Mouse (Mus musculus) hindbrain, embryonic 10.5 days (tissue): ENCODE data around the gene C1qtnf2. TPM values are rescaled to one million over a fixed set of nuclear protein-coding genes. Genes with fewer than 3 reads are reported as not detected.
A peak's percentile ranks its signal among the peaks of the same experiment; 100 is the strongest.

Experiments
- DNase-seq: peaks from one replicate; pipeline ENCODE4 v3.0.0-alpha.2; 2017; ENCODE audit warnings: low spot score
- H3K27ac ChIP-seq: fragments of 300-500 bp; sonication (generic); 2 replicates; pipeline ENCODE4 v1.5.1; 2016; ENCODE audit warnings: mild to moderate bottlenecking, moderate library complexity
- H3K27me3 ChIP-seq: fragments of 300-500 bp; sonication (generic); 2 replicates; pipeline ENCODE4 v1.6.1; 2016; ENCODE audit warnings: mild to moderate bottlenecking; ENCODE audit not compliant: poor library complexity, insufficient read depth, severe bottlenecking
- H3K36me3 ChIP-seq: fragments of 300-500 bp; sonication (generic); 2 replicates; pipeline ENCODE4 v1.6.1; 2016; ENCODE audit warnings: mild to moderate bottlenecking, moderate library complexity
- H3K4me1 ChIP-seq: fragments of 300-500 bp; sonication (generic); replicated peaks from 2 replicates; pipeline ENCODE4 v1.6.1; 2016; ENCODE audit warnings: mild to moderate bottlenecking
- H3K4me3 ChIP-seq: fragments of 300-500 bp; sonication (generic); 2 replicates; pipeline ENCODE4 v1.5.1; 2016; ENCODE audit warnings: mild to moderate bottlenecking, moderate library complexity
- H3K9me3 ChIP-seq: fragments of 300-500 bp; sonication (generic); 2 replicates; pipeline ENCODE4 v1.6.1; 2016; ENCODE audit warnings: mild to moderate bottlenecking, moderate library complexity
- WGBS: fragments of 180-500 bp; shearing (Covaris S2); methylation state at CpG from one replicate; pipeline ENCODE4 v1.1.7; 2016; 5-methylcytosine and 5-hydroxymethylcytosine counted together
- polyA plus RNA-seq: library from polyadenylated mRNA; unstranded; fragments of >200 nt; fragmentation: Nextera tagmentation; extraction: Ambion mirVana; gene quantifications from 2 replicates; pipeline ENCODE4 v1.2.1, GENCODE M21; 2016

The C1qtnf2 gene
- polyA plus RNA-seq: 1.1 and 1.3 TPM in 2 replicates

GRCm38 (mm10) chr11:43474225-43474774, at the start of gene C1qtnf2:
TSS of gene C1qtnf2 (plus strand) at chr11:43474276.
- Histone ChIP-seq H3K9me3 (no peaks in the 10 kb centered on the region), H3K36me3 (no peaks in the 10 kb centered on the region), H3K27me3 (peaks cover 19% of the 10 kb centered on the region), H3K4me1 (peaks cover 18% of the 10 kb centered on the region), H3K27ac (peak within 1 kb of the TSS; percentile 74), H3K4me3 (peak within 1 kb of the TSS; percentile 49)
- DNase-seq: peak; percentile 53
- WGBS: 4% methylated on average over 24 of the region's 24 CpGs

- Histone ChIP-seq H3K36me3 (peaks cover 36% of the 10 kb centered on the region), H3K27me3 (no peaks in the 10 kb centered on the region), H3K4me1 (peaks cover 10% of the 10 kb centered on the region), H3K9me3 (no peaks in the 10 kb centered on the region), H3K4me3 (no peak overlapping the region), H3K27ac (no peak overlapping the region)
- 70% methylated on average over 5 of the region's 5 CpGs for WGBS
- no peak for DNase-seq
Observed at GRCm38 (mm10) chr11:43424386-43424785, 49.7 kb upstream of the C1qtnf2 start.

GRCm38 (mm10) chr11:43425166-43425709, 48.8 kb upstream of the C1qtnf2 start:
- 92% methylated on average over 9 of the region's 9 CpGs for WGBS
- Histone ChIP-seq H3K27ac (0 out of 2 replicates have a peak overlapping the region, but pooled peaks have one; percentile 87), H3K9me3 (no peaks in the 10 kb centered on the region), H3K36me3 (peaks cover 33% of the 10 kb centered on the region), H3K27me3 (no peaks in the 10 kb centered on the region), H3K4me1 (peaks cover 10% of the 10 kb centered on the region), H3K4me3 (peak overlapping the region; percentile 63)
- no peak for DNase-seq

- Histone ChIP-seq H3K9me3 (no peaks in the 10 kb centered on the region), H3K27me3 (no peaks in the 10 kb centered on the region), H3K27ac (peak within 1 kb of the TSS; percentile 87), H3K36me3 (peaks cover 26% of the 10 kb centered on the region), H3K4me3 (peak within 1 kb of the TSS; percentile 63), H3K4me1 (peaks cover 10% of the 10 kb centered on the region)
- DNase-seq: peak; percentile 83
- 3% methylated on average over 27 of the region's 27 CpGs for WGBS
Observed at GRCm38 (mm10) chr11:43425824-43426413, 48.2 kb upstream of the C1qtnf2 start, which contains the start of gene Pttg1. TSS of gene Pttg1 (minus strand) at chr11:43426251.

GRCm38 (mm10) chr11:43426414-43426884, 47.6 kb upstream of the C1qtnf2 start:
- Histone ChIP-seq H3K4me3 (peak overlapping the region; percentile 63), H3K4me1 (peaks cover 10% of the 10 kb centered on the region), H3K36me3 (peaks cover 23% of the 10 kb centered on the region), H3K27ac (peak overlapping the region; percentile 87), H3K27me3 (no peaks in the 10 kb centered on the region), H3K9me3 (no peaks in the 10 kb centered on the region)
- 19% methylated on average over 7 of the region's 7 CpGs for WGBS
- peak; percentile 26 for DNase-seq

- H3K36me3 ChIP-seq: peaks cover 13% of the 10 kb centered on the region
- peak within 1 kb of the TSS; percentile 85 for H3K27ac ChIP-seq
- no peaks in the 10 kb centered on the region for H3K9me3 ChIP-seq
- peak within 1 kb of the TSS; percentile 75 for H3K4me3 ChIP-seq
- WGBS: 9% methylated on average over 38 of the region's 38 CpGs
- no peaks in the 10 kb centered on the region for H3K27me3 ChIP-seq
- peak; percentile 84 for DNase-seq
- H3K4me1 ChIP-seq: peaks cover 11% of the 10 kb centered on the region
Observed at GRCm38 (mm10) chr11:43433254-43434023, 40.6 kb upstream of the C1qtnf2 start, which contains the start of gene Slu7. TSS of gene Slu7 (plus strand) at chr11:43433744.

- H3K27ac ChIP-seq: peak overlapping the region; percentile 85
Observed at GRCm38 (mm10) chr11:43434024-43434407, 40.1 kb upstream of the C1qtnf2 start.

GRCm38 (mm10) chr11:43441121-43441520, 33.0 kb upstream of the C1qtnf2 start:
- WGBS: 96% methylated on average over 10 of the region's 10 CpGs
- Histone ChIP-seq H3K27me3 (no peaks in the 10 kb centered on the region), H3K9me3 (no peaks in the 10 kb centered on the region), H3K4me1 (no peaks in the 10 kb centered on the region), H3K36me3 (peaks cover 89% of the 10 kb centered on the region), H3K27ac (no peak overlapping the region), H3K4me3 (no peak overlapping the region)
- no peak for DNase-seq

More at GRCm38 (mm10) chr11:43434024-43434407, 40.1 kb upstream of the C1qtnf2 start:
- Histone ChIP-seq H3K27me3 (no peaks in the 10 kb centered on the region), H3K4me3 (peak overlapping the region; percentile 75), H3K36me3 (peaks cover 19% of the 10 kb centered on the region), H3K4me1 (peaks cover 11% of the 10 kb centered on the region), H3K9me3 (no peaks in the 10 kb centered on the region)
- DNase-seq: no peak
- WGBS: 6% methylated on average over 9 of the region's 9 CpGs

GRCm38 (mm10) chr11:43443183-43443582, 30.9 kb upstream of the C1qtnf2 start:
- DNase-seq: no peak
- no peaks in the 10 kb centered on the region for H3K9me3 ChIP-seq
- H3K36me3 ChIP-seq: peaks cover 96% of the 10 kb centered on the region
- no peaks in the 10 kb centered on the region for H3K4me1 ChIP-seq
- WGBS: 95% methylated on average over 13 of the region's 13 CpGs
- H3K27ac ChIP-seq: no peak overlapping the region
- no peaks in the 10 kb centered on the region for H3K27me3 ChIP-seq
- H3K4me3 ChIP-seq: no peak overlapping the region

GRCm38 (mm10) chr11:43449916-43450315, 24.2 kb upstream of the C1qtnf2 start:
- Histone ChIP-seq H3K27ac (no peak overlapping the region), H3K4me1 (no peaks in the 10 kb centered on the region), H3K9me3 (no peaks in the 10 kb centered on the region; the same call in 1 of the 2 replicates), H3K27me3 (no peaks in the 10 kb centered on the region), H3K36me3 (peaks cover 29% of the 10 kb centered on the region), H3K4me3 (no peak overlapping the region)
- 95% methylated on average over 2 of the region's 2 CpGs for WGBS
- no peak for DNase-seq

- 73% methylated on average over 4 of the region's 4 CpGs for WGBS
- no peaks in the 10 kb centered on the region for H3K27me3 ChIP-seq
- DNase-seq: no peak
- peaks cover 15% of the 10 kb centered on the region for H3K36me3 ChIP-seq
- no peaks in the 10 kb centered on the region; the same call in 1 of the 2 replicates for H3K9me3 ChIP-seq
- no peak overlapping the region for H3K4me3 ChIP-seq
- H3K4me1 ChIP-seq: no peaks in the 10 kb centered on the region
- H3K27ac ChIP-seq: no peak overlapping the region
Observed at GRCm38 (mm10) chr11:43451322-43451721, 22.8 kb upstream of the C1qtnf2 start.

- Histone ChIP-seq H3K4me1 (no peaks in the 10 kb centered on the region), H3K9me3 (no peaks in the 10 kb centered on the region; the same call in 1 of the 2 replicates), H3K36me3 (peaks cover 6% of the 10 kb centered on the region), H3K27ac (no peak overlapping the region), H3K4me3 (no peak overlapping the region), H3K27me3 (no peaks in the 10 kb centered on the region)
- WGBS: 80% methylated on average over 2 of the region's 2 CpGs
- DNase-seq: no peak
Observed at GRCm38 (mm10) chr11:43452266-43452665, 21.8 kb upstream of the C1qtnf2 start.
